Mouse (Mus musculus) T-helper 17 cell (primary cell): ENCODE measurements around the gene Map3k11.

Source experiments
- in situ Hi-C, 2 experiments: fragments of 300-600 bp; cut with MboI, MseI; formaldehyde crosslinking; loops; 1 replicate in 1 of 2; 2 replicates in 1 of 2; pipeline ENCODE4 v1.15.1; 2025; ENCODE audit warnings: high pct_unique_total_duplicates in 2 of 2

The Map3k11 gene

GRCm38 (mm10) chr19:5688200-5689087, at the start of gene Map3k11, which contains the start of gene Pcnx3:
Gene Map3k11 (plus strand): TSS chr19:5688742.
Gene Pcnx3 (minus strand): TSS chr19:5688908.
- in situ Hi-C loops: no loop called here

GRCm38 (mm10) chr19:5640339-5640738, 48.2 kb upstream of the Map3k11 start:
- in situ Hi-C loops: no loop called here

- in situ Hi-C loops: no loop called here
These were observed 47.5 kb upstream of the Map3k11 start for GRCm38 (mm10) chr19:5641021-5641420.

- in situ Hi-C loops: no loop called here
These were observed 46.9 kb upstream of the Map3k11 start for GRCm38 (mm10) chr19:5641641-5642040.

GRCm38 (mm10) chr19:5645280-5645679, 43.3 kb upstream of the Map3k11 start:
- in situ Hi-C loops: no loop called here

GRCm38 (mm10) chr19:5646731-5647330, 41.7 kb upstream of the Map3k11 start:
- in situ Hi-C loops: no loop called here

GRCm38 (mm10) chr19:5647791-5648190, 40.8 kb upstream of the Map3k11 start:
- in situ Hi-C loops: no loop called here

- in situ Hi-C loops: no loop called here
These were observed 39.9 kb upstream of the Map3k11 start for GRCm38 (mm10) chr19:5648401-5649297.

GRCm38 (mm10) chr19:5649298-5649741, 39.2 kb upstream of the Map3k11 start:
- in situ Hi-C loops: no loop called here

GRCm38 (mm10) chr19:5651502-5652274, 36.9 kb upstream of the Map3k11 start:
- in situ Hi-C loops: no loop called here

GRCm38 (mm10) chr19:5652570-5652969, 36.0 kb upstream of the Map3k11 start:
- in situ Hi-C loops: no loop called here

- in situ Hi-C loops: no loop called here
These were observed 34.4 kb upstream of the Map3k11 start for GRCm38 (mm10) chr19:5653969-5654719.

GRCm38 (mm10) chr19:5654720-5655298, 33.7 kb upstream of the Map3k11 start:
- in situ Hi-C loops: no loop called here

GRCm38 (mm10) chr19:5660942-5661751, 27.4 kb upstream of the Map3k11 start:
- in situ Hi-C loops: loop anchor here in 1 of 2 experiments (10.0 kb wide), 1 partner anchor 1494 kb away; no protein-coding TSS in a partner anchor

- in situ Hi-C loops: loop anchor here in 1 of 2 experiments (10.0 kb wide), 1 partner anchor 1492 kb away; no protein-coding TSS in a partner anchor
These were observed 26.2 kb upstream of the Map3k11 start for GRCm38 (mm10) chr19:5662310-5662709.

GRCm38 (mm10) chr19:5662981-5663913, 25.3 kb upstream of the Map3k11 start, which contains the start of gene Sipa1:
Gene Sipa1 (minus strand): TSS chr19:5663707.
- in situ Hi-C loops: loop anchor here in 1 of 2 experiments (10.0 kb wide), 1 partner anchor 1492 kb away; no protein-coding TSS in a partner anchor

- in situ Hi-C loops: loop anchor here in 1 of 2 experiments (10.0 kb wide), 1 partner anchor 1490 kb away; no protein-coding TSS in a partner anchor
These were observed 23.8 kb upstream of the Map3k11 start for GRCm38 (mm10) chr19:5664669-5665257.
